Mouse (Mus musculus) limb, embryonic 14.5 days (tissue): ENCODE measurements around the gene Vps18. TPM values are rescaled to one million over a fixed set of nuclear protein-coding genes. Genes with fewer than 3 reads are reported as not detected.

ENCODE experiments used
- ATAC-seq: fragments of 200-750 bp; cut with Nextera tagmentation; 2 replicates; pipeline ENCODE4 v1.8.0; 2017; ENCODE audit warnings: low read depth, moderate number of reproducible peaks, moderate TSS enrichment; ENCODE audit not compliant: low FRiP score
- DNase-seq: peaks from one replicate; pipeline ENCODE4 v3.0.0-alpha.2; 2015; ENCODE audit warnings: low spot score
- H3K27ac ChIP-seq: fragments of 300-500 bp; sonication (generic); replicated peaks from 2 replicates; pipeline ENCODE4 v1.5.1; 2014; ENCODE audit warnings: low read depth, mild to moderate bottlenecking, low read length, moderate library complexity, mixed read lengths
- H3K27me3 ChIP-seq: fragments of 300-500 bp; sonication (generic); 2 replicates; pipeline ENCODE4 v1.6.1; 2014; ENCODE audit warnings: low read length, mixed read lengths; ENCODE audit not compliant: control insufficient read depth, insufficient read depth
- H3K36me3 ChIP-seq: fragments of 300-500 bp; sonication (generic); 2 replicates; pipeline ENCODE4 v1.6.1; 2014; ENCODE audit warnings: mild to moderate bottlenecking, low read length, moderate library complexity, mixed read lengths; ENCODE audit not compliant: control insufficient read depth, insufficient read depth
- H3K4me1 ChIP-seq: fragments of 300-500 bp; sonication (generic); 2 replicates; pipeline ENCODE4 v1.6.1; 2014; ENCODE audit warnings: antibody characterized with exemption, low read length, mixed read lengths; ENCODE audit not compliant: control insufficient read depth, insufficient read depth
- H3K4me2 ChIP-seq: fragments of 300-500 bp; sonication (generic); replicated peaks from 2 replicates; pipeline ENCODE4 v1.6.1; 2014; ENCODE audit warnings: low read depth, mild to moderate bottlenecking, low read length, moderate library complexity; ENCODE audit not compliant: severe bottlenecking
- H3K4me3 ChIP-seq: fragments of 300-500 bp; sonication (generic); replicated peaks from 2 replicates; pipeline ENCODE4 v1.5.1; 2014; ENCODE audit warnings: low read length
- H3K9ac ChIP-seq: fragments of 300-500 bp; sonication (generic); 2 replicates; pipeline ENCODE4 v1.6.1; 2014; ENCODE audit warnings: mild to moderate bottlenecking, low read depth, low read length, moderate library complexity; ENCODE audit not compliant: severe bottlenecking
- H3K9me3 ChIP-seq: fragments of 300-500 bp; sonication (generic); 2 replicates; pipeline ENCODE4 v1.6.1; 2016; ENCODE audit warnings: low read length; ENCODE audit not compliant: control insufficient read depth
- POLR2A ChIP-seq: fragments of 200-500 bp; IDR thresholded peaks from 2 replicates; pipeline ENCODE4 v1.8.0; 2012; ENCODE audit warnings: inconsistent platforms, mild to moderate bottlenecking, moderate library complexity, borderline replicate concordance; ENCODE audit not compliant: insufficient read depth, insufficient read length; ENCODE audit errors: extremely low read depth
- WGBS: fragments of 180-500 bp; shearing (Covaris S2); extraction: QIAGEN DNeasy Blood & Tissue Kit; methylation state at CpG from one replicate; pipeline ENCODE4 v1.1.7; 2014; 5-methylcytosine and 5-hydroxymethylcytosine counted together
- polyA plus RNA-seq, 2 experiments: library from polyadenylated mRNA; depleted of rRNA in 1 of 2; stranded (reverse) in 1 of 2; unstranded in 1 of 2; fragments of >200 nt; fragmentation: Nextera tagmentation in 1 of 2; extraction: Ambion mirVana in 1 of 2; gene quantifications; 2 replicates each; pipeline versions ENCODE4 v1.2.1 to v1.2.3; 2012 to 2014

Vps18 gene
- polyA plus RNA-seq, 2 experiments, result 14.8 to 17.0 TPM

- no peak overlapping the region for H3K4me3 ChIP-seq
Observed at GRCm38 (mm10) chr2:119287372-119287771, 1.2 kb upstream of the Vps18 start.

DNA sequence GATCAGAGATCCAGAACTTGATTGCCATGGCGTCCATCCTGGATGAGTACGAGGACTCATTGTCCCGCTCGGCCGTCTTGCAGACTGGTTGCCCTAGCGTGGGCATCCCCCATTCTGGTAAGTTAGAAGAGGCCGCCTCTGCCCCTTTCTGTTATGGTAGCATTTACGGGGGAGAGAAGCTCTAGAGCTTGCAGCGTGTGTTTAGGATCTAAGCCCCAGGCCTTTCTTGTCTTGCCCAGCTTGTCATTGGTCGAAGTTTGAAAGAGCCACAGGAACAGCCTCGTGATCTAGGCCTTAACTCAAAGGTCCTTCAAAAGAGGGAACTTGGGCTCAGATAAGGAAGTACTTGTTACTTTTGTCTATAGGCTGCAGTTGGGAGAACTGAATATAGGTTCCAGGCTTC, 475 bp downstream of the Vps18 start:
- Histone ChIP-seq H3K9ac (peak overlapping the region; percentile 78), H3K4me2 (peak overlapping the region; percentile 83), H3K4me1 (peaks cover 5% of the 10 kb centered on the region; the same call in 1 of the 2 replicates), H3K9me3 (no peaks in the 10 kb centered on the region), H3K27me3 (no peaks in the 10 kb centered on the region), H3K27ac (peak overlapping the region; percentile 48; the same call in 1 of the 2 replicates), H3K36me3 (peaks cover 40% of the 10 kb centered on the region), H3K4me3 (peak overlapping the region; percentile 82)
- 3% methylated on average over 11 of the region's 11 CpGs for WGBS
- TF ChIP-seq POLR2A, result no peak
- no peak for DNase-seq
- ATAC-seq, result no peak; the same call in 1 of the 2 replicates

More at GRCm38 (mm10) chr2:119287372-119287771, 1.2 kb upstream of the Vps18 start:
- ATAC-seq (no peak), DNase-seq (no peak)
- WGBS, result 88% methylated on average over 5 of the region's 5 CpGs
- no peaks in the 10 kb centered on the region for H3K27me3 ChIP-seq
- peaks cover 5% of the 10 kb centered on the region; the same call in 1 of the 2 replicates for H3K4me1 ChIP-seq
- H3K36me3 ChIP-seq, result peaks cover 24% of the 10 kb centered on the region
- no peak overlapping the region for H3K4me2 ChIP-seq
- no peak overlapping the region for H3K9ac ChIP-seq
- TF ChIP-seq POLR2A, result no peak
- H3K9me3 ChIP-seq, result no peaks in the 10 kb centered on the region
- no peak overlapping the region for H3K27ac ChIP-seq

DNA sequence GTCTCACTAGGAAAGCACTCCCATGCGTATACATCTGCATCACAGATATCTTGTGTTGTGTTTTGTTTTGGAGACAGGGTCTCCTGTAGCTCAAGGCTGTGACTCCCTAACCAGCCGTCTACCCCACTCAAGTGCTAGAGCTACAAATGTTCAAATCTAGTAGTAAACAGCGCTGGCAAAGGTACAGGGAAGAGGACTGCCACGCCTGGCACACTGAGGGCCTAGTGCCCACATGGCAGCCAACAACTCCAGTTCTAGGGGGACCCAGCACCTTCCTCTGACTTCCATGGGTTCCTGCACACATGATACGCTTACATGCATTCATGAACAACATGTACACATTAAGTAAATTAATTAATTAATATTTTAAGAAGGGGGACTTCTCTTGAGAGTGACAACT, 3.7 kb downstream of the Vps18 start:
- H3K27me3 ChIP-seq, result no peaks in the 10 kb centered on the region
- H3K27ac ChIP-seq, result no peak overlapping the region
- no peaks in the 10 kb centered on the region for H3K9me3 ChIP-seq
- H3K4me2 ChIP-seq, result no peak overlapping the region
- WGBS, result 91% methylated on average over 5 of the region's 5 CpGs
- TF ChIP-seq POLR2A, result no peak
- peaks cover 65% of the 10 kb centered on the region for H3K36me3 ChIP-seq
- H3K4me1 ChIP-seq, result peaks cover 5% of the 10 kb centered on the region; the same call in 1 of the 2 replicates
- ATAC-seq, result no peak
- no peak overlapping the region for H3K9ac ChIP-seq
- DNase-seq, result no peak
- no peak overlapping the region for H3K4me3 ChIP-seq

DNA sequence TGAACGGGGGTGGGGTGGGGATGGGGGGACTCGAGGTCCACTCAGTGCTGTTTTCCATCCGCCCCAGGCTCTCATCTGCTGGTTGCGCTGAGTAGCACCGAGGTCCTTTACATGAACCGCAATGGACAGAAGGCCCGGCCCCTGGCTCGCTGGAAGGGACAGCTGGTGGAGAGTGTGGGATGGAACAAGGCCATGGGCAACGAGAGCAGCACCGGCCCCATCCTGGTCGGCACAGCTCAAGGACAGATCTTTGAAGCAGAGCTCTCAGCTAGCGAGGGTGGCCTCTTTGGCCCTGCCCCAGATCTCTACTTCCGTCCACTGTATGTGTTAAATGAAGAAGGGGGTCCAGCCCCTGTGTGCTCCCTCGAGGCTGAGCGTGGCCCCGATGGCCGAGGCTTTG, 4.3 kb downstream of the Vps18 start:
- Histone ChIP-seq H3K36me3 (peaks cover 70% of the 10 kb centered on the region), H3K9ac (no peak overlapping the region), H3K4me2 (no peak overlapping the region), H3K4me1 (peaks cover 5% of the 10 kb centered on the region; the same call in 1 of the 2 replicates), H3K4me3 (no peak overlapping the region), H3K9me3 (no peaks in the 10 kb centered on the region), H3K27ac (no peak overlapping the region), H3K27me3 (no peaks in the 10 kb centered on the region)
- 91% methylated on average over 15 of the region's 17 CpGs for WGBS
- ATAC-seq, result no peak
- DNase-seq, result no peak
- TF ChIP-seq POLR2A, result no peak

GRCm38 (mm10) chr2:119293311-119293710, 4.8 kb downstream of the Vps18 start:
- no peak overlapping the region for H3K4me2 ChIP-seq
- peaks cover 5% of the 10 kb centered on the region; the same call in 1 of the 2 replicates for H3K4me1 ChIP-seq
- ATAC-seq (no peak), DNase-seq (no peak)
- TF ChIP-seq POLR2A, result no peak
- no peak overlapping the region for H3K4me3 ChIP-seq
- no peak overlapping the region for H3K27ac ChIP-seq
- H3K36me3 ChIP-seq, result peaks cover 71% of the 10 kb centered on the region
- no peaks in the 10 kb centered on the region for H3K27me3 ChIP-seq
- WGBS, result 91% methylated on average over 17 of the region's 17 CpGs
- H3K9me3 ChIP-seq, result no peaks in the 10 kb centered on the region
- H3K9ac ChIP-seq, result no peak overlapping the region
